8 mouse cellular contexts compared by ENCODE assay signal in the genomic region with DNA sequence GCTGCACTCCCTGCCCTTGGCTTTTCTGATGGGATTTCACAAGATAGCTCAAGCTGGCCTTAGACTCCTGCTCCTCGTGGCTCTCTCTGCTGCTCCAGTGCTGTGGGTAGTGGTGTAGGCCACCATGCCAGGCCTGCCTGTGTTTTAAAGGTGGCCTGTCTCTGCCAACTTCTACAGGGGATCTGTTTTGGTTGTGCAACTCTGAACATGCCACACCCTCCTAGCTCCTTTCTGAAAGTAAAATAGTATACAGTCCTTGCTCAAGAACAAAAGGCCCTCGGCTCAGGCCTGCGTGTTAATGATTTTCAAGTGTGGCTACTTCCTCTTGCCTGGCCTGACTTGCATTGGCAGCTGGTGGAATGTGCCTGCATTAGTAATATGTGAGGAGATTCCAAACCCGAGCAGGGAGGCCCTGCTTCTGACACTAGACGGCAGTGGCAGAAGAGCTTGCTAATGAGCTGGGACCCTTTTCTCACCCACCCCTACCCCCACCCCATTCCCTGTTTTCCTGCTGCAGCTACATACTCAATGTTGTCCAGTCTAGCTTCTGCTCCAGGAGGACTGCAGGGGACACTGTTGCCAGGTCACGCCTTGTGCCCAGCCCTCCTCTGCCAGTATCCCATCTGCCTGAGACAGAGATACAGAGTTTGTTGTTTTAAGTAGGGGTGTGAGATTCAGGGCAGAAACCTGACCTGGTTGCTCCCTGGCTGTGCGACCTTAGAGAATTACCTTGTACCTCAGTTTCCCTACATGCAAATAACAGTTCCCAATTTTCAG. TPM values are rescaled to one million over a fixed set of nuclear protein-coding genes. Genes with fewer than 3 reads are reported as not detected.
A peak's percentile ranks its signal among the peaks of the same experiment; 100 is the strongest.
DNase-seq lines count a peak whose midpoint lies in the region; ATAC-seq lines count a peak whose summit lies in the region.

No protein-coding gene starts in this region.

- no peak for ATAC-seq in hindbrain, embryonic 11.5 days (ENCODE audit: low FRiP score)
- no peak; the same call in 1 of the 2 replicates for ATAC-seq in forebrain, embryonic 12.5 days (ENCODE audit: low FRiP score)

- peak overlapping the region; percentile 84 for H3K27ac ChIP-seq in hindbrain, embryonic 10.5 days
- H3K27ac ChIP-seq in hindbrain, embryonic 11.5 days (ENCODE audit: low read depth, low read length): no peak overlapping the region
- H3K27ac ChIP-seq in forebrain, embryonic 12.5 days: peak overlapping the region; percentile 70

- peaks cover 92% of the 10 kb centered on the region for H3K4me1 ChIP-seq in hindbrain, embryonic 10.5 days (replicated peaks)
- H3K4me1 ChIP-seq in hindbrain, embryonic 11.5 days (replicated peaks; ENCODE audit: control insufficient read depth, insufficient read depth, low read length): peaks cover 18% of the 10 kb centered on the region
- H3K4me1 ChIP-seq in forebrain, embryonic 12.5 days: peaks cover 73% of the 10 kb centered on the region

- H3K27me3 ChIP-seq in hindbrain, embryonic 10.5 days (ENCODE audit: insufficient read depth, poor library complexity, severe bottlenecking): no peaks in the 10 kb centered on the region
- H3K27me3 ChIP-seq in hindbrain, embryonic 11.5 days (ENCODE audit: control insufficient read depth, insufficient read depth, low read length): no peaks in the 10 kb centered on the region
- no peaks in the 10 kb centered on the region for H3K27me3 ChIP-seq in forebrain, embryonic 12.5 days

- no peaks in the 10 kb centered on the region for H3K36me3 ChIP-seq in hindbrain, embryonic 10.5 days
- H3K36me3 ChIP-seq in hindbrain, embryonic 11.5 days (ENCODE audit: control insufficient read depth, insufficient read depth, low read length): no peaks in the 10 kb centered on the region
- no peaks in the 10 kb centered on the region for H3K36me3 ChIP-seq in forebrain, embryonic 12.5 days (replicated peaks)

- 43% methylated on average over 7 of the region's 7 CpGs for WGBS in hindbrain, embryonic 10.5 days
- WGBS in hindbrain, embryonic 11.5 days: 29% methylated on average over 7 of the region's 7 CpGs
- 28% methylated on average over 7 of the region's 7 CpGs for WGBS in forebrain, embryonic 12.5 days

- DNase-seq in hindbrain, embryonic 10.5 days (ENCODE audit: low spot score): no peak
- no peak for DNase-seq in hindbrain, embryonic 11.5 days (ENCODE audit: low spot score)
- DNase-seq in kidney, adult 11 months: peak; percentile 92
- DNase-seq in lung, postnatal 14 days: peak; percentile 63
- DNase-seq in frontal cortex, postnatal 25 days (ENCODE audit: low spot score in 2 of 2): no peak
- no peak for DNase-seq in cerebellum, adult 8-10 months
- DNase-seq in thymus, postnatal 14 days: no peak

- 0 out of 2 replicates have a peak overlapping the region, but pooled peaks have one; percentile 9 for H3K4me3 ChIP-seq in hindbrain, embryonic 10.5 days
- no peak overlapping the region for H3K4me3 ChIP-seq in hindbrain, embryonic 11.5 days (ENCODE audit: low read depth, low read length)
- no peak overlapping the region for H3K4me3 ChIP-seq in forebrain, embryonic 12.5 days (replicated peaks)

- no peaks in the 10 kb centered on the region for H3K9me3 ChIP-seq in hindbrain, embryonic 10.5 days
- H3K9me3 ChIP-seq in hindbrain, embryonic 11.5 days (ENCODE audit: control insufficient read depth, low read length): no peaks in the 10 kb centered on the region
- H3K9me3 ChIP-seq in forebrain, embryonic 12.5 days: no peaks in the 10 kb centered on the region

- no peak overlapping the region for H3K9ac ChIP-seq in hindbrain, embryonic 11.5 days (ENCODE audit: low read depth, low read length)
- no peak overlapping the region for H3K9ac ChIP-seq in forebrain, embryonic 12.5 days

- no peak overlapping the region for H3K4me2 ChIP-seq in hindbrain, embryonic 11.5 days (replicated peaks; ENCODE audit: low read depth, low read length)
- no peak overlapping the region for H3K4me2 ChIP-seq in forebrain, embryonic 12.5 days

RNA-seq across cellular contexts. Expression of a gene that starts 52.6 kb away (rescaled TPM):
- polyA plus RNA-seq in hindbrain, embryonic 10.5 days (2016; fragmentation: Nextera tagmentation; extraction: Ambion mirVana): 72.2 and 74.1 TPM in 2 replicates
- 83.2 and 84.5 TPM in 2 replicates for polyA plus RNA-seq in hindbrain, embryonic 11.5 days (2014; fragmentation: Nextera tagmentation; extraction: Ambion mirVana)
- polyA plus RNA-seq in forebrain, embryonic 12.5 days (2016; fragmentation: Nextera tagmentation; extraction: Ambion mirVana): 62.0 and 67.5 TPM in 2 replicates

RNA-seq across cellular contexts. Expression of a gene that starts 53.7 kb away (rescaled TPM):
- polyA plus RNA-seq in hindbrain, embryonic 10.5 days (2016; fragmentation: Nextera tagmentation; extraction: Ambion mirVana): 20.5 and 27.1 TPM in 2 replicates
- polyA plus RNA-seq in hindbrain, embryonic 11.5 days (2014; fragmentation: Nextera tagmentation; extraction: Ambion mirVana): 17.6 TPM in 2 replicates
- 41.1 and 42.5 TPM in 2 replicates for polyA plus RNA-seq in forebrain, embryonic 12.5 days (2016; fragmentation: Nextera tagmentation; extraction: Ambion mirVana)

Comparison
In these comparisons a context has a peak if more than half of its experiments do, and no peak if none do; other contexts are left out.
1. DNase-seq: peak in kidney, adult 11 months (single experiment) and lung, postnatal 14 days (single experiment); none in hindbrain, embryonic 10.5 days (single experiment), hindbrain, embryonic 11.5 days (single experiment), frontal cortex, postnatal 25 days (0 of 2), cerebellum, adult 8-10 months (single experiment) and thymus, postnatal 14 days (single experiment).